Comparison of ENCODE assay signal across 24 mouse cellular contexts in genomic region chr2:89810751-89811150, GRCm38 (mm10). TPM values are rescaled to one million over a fixed set of nuclear protein-coding genes. Genes with fewer than 3 reads are reported as not detected.
"Had no signal": no experiment of that assay in that cellular context is flagged by ENCODE, and none has a peak within 500 bp of the region (broad histone marks: within the 10 kb centered on the region; RNA-seq: fewer than 3 reads in every experiment).

No protein-coding gene starts in this region.

- H3K4me2 ChIP-seq: liver, embryonic 15.5 days; lung, embryonic 15.5 days; neural tube, embryonic 12.5 days; stomach, embryonic 15.5 days had no signal

- H3K9ac ChIP-seq: liver, embryonic 15.5 days; liver, postnatal 0 days; lung, embryonic 15.5 days; neural tube, embryonic 12.5 days; stomach, embryonic 15.5 days had no signal

- H3K9me3 ChIP-seq: liver, embryonic 15.5 days; lung, embryonic 15.5 days; neural tube, embryonic 12.5 days; stomach, embryonic 15.5 days had no signal

- H3K27me3 ChIP-seq: liver, embryonic 15.5 days; lung, embryonic 15.5 days; megakaryocyte, embryonic 14.5 days; neural tube, embryonic 12.5 days; stomach, embryonic 15.5 days had no signal

- H3K36me3 ChIP-seq: liver, embryonic 15.5 days; lung, embryonic 15.5 days; neural tube, embryonic 12.5 days; stomach, embryonic 15.5 days had no signal

- ATAC-seq: liver, postnatal 0 days; lung, postnatal 0 days; midbrain, embryonic 16.5 days had no signal

- H3K4me3 ChIP-seq: liver, embryonic 15.5 days; lung, embryonic 15.5 days; neural tube, embryonic 12.5 days; stomach, embryonic 15.5 days had no signal

- DNase-seq: liver, postnatal 0 days; lung, adult 2 months; lung, postnatal 14 days; lung, postnatal 36 days; right cerebral cortex, postnatal 14 days; thymus, adult 2 months; thymus, postnatal 25 days; thymus, postnatal 4 days had no signal

- H3K27ac ChIP-seq: liver, embryonic 15.5 days; lung, embryonic 15.5 days; macrophage; neural tube, embryonic 12.5 days; stomach, embryonic 15.5 days; stomach, postnatal 0 days had no signal

- H3K4me1 ChIP-seq: liver, embryonic 15.5 days; lung, embryonic 15.5 days; megakaryocyte, embryonic 14.5 days; neural tube, embryonic 12.5 days; stomach, embryonic 15.5 days had no signal

RNA-seq across cellular contexts. Expression of gene Olfr1255, which starts 1.1 kb away (rescaled TPM):
- total RNA-seq: megakaryocyte progenitor cell, adult 5-6 weeks; monocyte, adult 5-6 weeks; neutrophil, adult 5-6 weeks had no signal
- polyA plus RNA-seq: liver, embryonic 15.5 days; liver, postnatal 0 days; lung, adult 2 months; lung, embryonic 15.5 days; lung, postnatal 0 days; macrophage; midbrain, embryonic 16.5 days; neural tube, embryonic 12.5 days; neural tube, embryonic 14.5 days; spleen, adult 2 months; stomach, embryonic 15.5 days; stomach, postnatal 0 days; testis, adult 2 months; thymus, adult 2 months; urinary bladder, adult 2 months had no signal

RNA-seq across cellular contexts. Expression of gene Olfr1254, which starts 17.3 kb away (rescaled TPM):
- total RNA-seq: megakaryocyte progenitor cell, adult 5-6 weeks; monocyte, adult 5-6 weeks; neutrophil, adult 5-6 weeks had no signal
- polyA plus RNA-seq: liver, embryonic 15.5 days; liver, postnatal 0 days; lung, adult 2 months; lung, embryonic 15.5 days; lung, postnatal 0 days; macrophage; midbrain, embryonic 16.5 days; neural tube, embryonic 12.5 days; neural tube, embryonic 14.5 days; spleen, adult 2 months; stomach, embryonic 15.5 days; stomach, postnatal 0 days; testis, adult 2 months; thymus, adult 2 months; urinary bladder, adult 2 months had no signal

RNA-seq across cellular contexts. Expression of gene Olfr1256, which starts 30.6 kb away (rescaled TPM):
- total RNA-seq: megakaryocyte progenitor cell, adult 5-6 weeks; monocyte, adult 5-6 weeks; neutrophil, adult 5-6 weeks had no signal
- polyA plus RNA-seq: liver, embryonic 15.5 days; liver, postnatal 0 days; lung, adult 2 months; lung, embryonic 15.5 days; lung, postnatal 0 days; macrophage; midbrain, embryonic 16.5 days; neural tube, embryonic 12.5 days; neural tube, embryonic 14.5 days; spleen, adult 2 months; stomach, embryonic 15.5 days; stomach, postnatal 0 days; testis, adult 2 months; thymus, adult 2 months; urinary bladder, adult 2 months had no signal

RNA-seq across cellular contexts. Expression of gene Olfr48, which starts 37.3 kb away (rescaled TPM):
- total RNA-seq: megakaryocyte progenitor cell, adult 5-6 weeks; monocyte, adult 5-6 weeks; neutrophil, adult 5-6 weeks had no signal
- polyA plus RNA-seq: liver, embryonic 15.5 days; liver, postnatal 0 days; lung, adult 2 months; lung, embryonic 15.5 days; lung, postnatal 0 days; macrophage; midbrain, embryonic 16.5 days; neural tube, embryonic 12.5 days; neural tube, embryonic 14.5 days; spleen, adult 2 months; stomach, embryonic 15.5 days; stomach, postnatal 0 days; testis, adult 2 months; thymus, adult 2 months; urinary bladder, adult 2 months had no signal

RNA-seq across cellular contexts. Expression of gene Olfr1253, which starts 53.9 kb away (rescaled TPM):
- total RNA-seq: megakaryocyte progenitor cell, adult 5-6 weeks; monocyte, adult 5-6 weeks had no signal
- polyA plus RNA-seq: liver, embryonic 15.5 days; liver, postnatal 0 days; lung, adult 2 months; lung, embryonic 15.5 days; lung, postnatal 0 days; macrophage; midbrain, embryonic 16.5 days; neural tube, embryonic 12.5 days; neural tube, embryonic 14.5 days; spleen, adult 2 months; stomach, embryonic 15.5 days; stomach, postnatal 0 days; testis, adult 2 months; thymus, adult 2 months; urinary bladder, adult 2 months had no signal
